Mouse (Mus musculus): ENCODE measurements around the gene Zmynd15. TPM values are rescaled to one million over a fixed set of nuclear protein-coding genes. Genes with fewer than 3 reads are reported as not detected.
"Not testable (repeated sequence)": the region's sequence is repeated elsewhere in the genome, so short reads cannot be mapped to it uniquely, and the experiment has no call there.

The Zmynd15 gene
- total RNA-seq (2017) = 0.37 and 0.58 TPM in 2 replicates

DNA sequence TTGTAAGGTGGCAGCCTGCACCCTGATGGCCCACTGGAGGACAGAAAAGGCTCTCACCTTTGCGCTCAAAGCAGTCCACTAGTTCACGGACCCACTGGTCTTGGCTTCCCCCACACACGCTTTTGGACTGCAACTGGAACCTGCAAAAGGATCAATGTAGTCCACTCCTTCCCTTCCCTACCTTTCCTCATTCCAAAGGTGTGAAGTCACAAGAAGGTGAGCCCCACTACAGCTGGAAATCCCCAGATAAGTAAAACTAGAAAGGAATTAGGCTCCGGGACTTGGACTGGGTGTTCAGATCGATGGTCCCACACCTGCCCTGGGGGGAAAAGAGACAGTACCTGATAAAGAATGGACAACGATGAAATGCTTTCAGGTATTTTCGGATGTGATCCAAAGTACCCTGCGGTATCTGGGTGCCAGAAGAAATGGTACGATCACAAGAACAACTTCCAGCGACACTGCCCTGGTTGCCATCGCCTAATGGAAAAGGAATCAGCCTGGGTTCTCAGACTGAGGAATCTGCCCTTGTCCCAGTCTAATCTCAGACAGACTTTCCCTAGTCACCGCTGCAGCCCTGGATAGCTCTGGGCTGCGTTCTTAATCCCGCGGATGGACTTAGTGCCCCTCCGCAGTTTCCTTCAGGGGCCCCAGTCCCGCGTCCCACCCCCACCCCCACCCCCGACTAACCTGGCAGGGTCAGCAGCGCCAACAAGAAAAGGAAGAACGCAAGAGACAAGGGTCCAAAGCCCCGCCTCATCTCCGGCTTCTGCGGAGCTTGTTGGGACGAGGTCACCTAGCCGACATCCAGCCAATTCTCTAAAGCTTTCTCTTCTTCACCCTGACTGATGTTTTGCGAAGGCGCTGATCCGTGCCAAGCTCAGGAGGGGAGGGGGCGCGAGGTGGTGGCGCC is at the start of gene Zmynd15:
Gene Zmynd15, plus strand, starts transcription at position 746 of the 913 bp plus-strand sequence.
- no peak for ATAC-seq (ENCODE audit: extremely low read depth, insufficient number of reproducible peaks, low FRiP score, poor library complexity, severe bottlenecking)

DNA sequence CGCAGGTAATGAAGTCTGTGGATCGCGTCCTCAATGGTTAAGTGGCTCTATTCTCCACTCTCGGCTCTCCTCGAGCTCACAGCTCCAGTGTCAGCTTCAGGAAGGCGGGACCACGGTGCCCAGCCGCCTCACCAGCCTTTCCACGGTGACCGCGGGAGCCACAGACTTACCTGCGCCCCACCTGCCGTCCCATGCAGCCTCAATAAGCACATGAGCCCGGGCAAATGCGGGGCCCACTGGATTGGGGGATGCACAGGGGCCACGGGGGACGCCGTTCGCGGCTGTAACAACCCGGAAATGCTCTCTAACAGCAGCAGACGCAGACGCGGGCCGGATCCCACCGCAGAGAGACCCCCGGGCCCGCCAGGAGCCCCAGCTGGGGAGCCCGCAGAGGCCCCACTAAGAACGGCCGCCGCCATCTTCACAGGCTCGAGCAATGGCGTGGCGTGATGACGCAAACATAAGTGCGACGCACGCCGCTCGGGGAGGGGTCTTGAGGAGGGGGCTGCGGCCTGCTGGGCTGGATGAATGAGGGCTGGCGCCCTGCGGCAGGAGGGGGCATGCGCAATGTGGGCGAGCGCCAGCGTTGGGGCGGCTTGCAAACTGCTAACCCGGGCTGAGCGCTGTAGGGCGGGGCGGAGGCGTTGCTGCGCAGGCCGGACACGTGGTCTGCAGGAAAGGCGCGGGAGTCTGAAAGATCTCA is 49.5 kb upstream of the Zmynd15 start, which contains the start of gene Pelp1:
Gene Pelp1, minus strand, starts transcription at position 438 of the 703 bp plus-strand sequence.
- ATAC-seq (ENCODE audit: extremely low read depth, insufficient number of reproducible peaks, low FRiP score, poor library complexity, severe bottlenecking) = peak; percentile 57

DNA sequence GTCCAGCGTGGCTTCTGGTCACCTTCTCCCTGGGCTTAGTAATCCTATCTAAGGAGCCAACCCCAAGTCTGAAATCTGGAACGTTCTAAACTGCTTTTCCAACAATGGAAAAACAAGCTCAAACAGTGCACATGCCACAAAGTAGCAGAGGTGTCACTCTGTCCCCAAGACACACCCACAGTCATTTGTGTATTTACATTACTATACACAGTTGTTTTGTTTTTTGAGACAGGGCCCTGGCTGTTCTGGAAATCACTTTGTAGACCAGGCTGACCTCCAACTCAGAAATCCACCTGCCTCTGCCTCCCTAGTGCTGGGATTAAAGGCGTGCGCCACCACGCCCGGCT is 49.0 kb upstream of the Zmynd15 start:
- ATAC-seq (ENCODE audit: extremely low read depth, insufficient number of reproducible peaks, low FRiP score, poor library complexity, severe bottlenecking) = no peak

DNA sequence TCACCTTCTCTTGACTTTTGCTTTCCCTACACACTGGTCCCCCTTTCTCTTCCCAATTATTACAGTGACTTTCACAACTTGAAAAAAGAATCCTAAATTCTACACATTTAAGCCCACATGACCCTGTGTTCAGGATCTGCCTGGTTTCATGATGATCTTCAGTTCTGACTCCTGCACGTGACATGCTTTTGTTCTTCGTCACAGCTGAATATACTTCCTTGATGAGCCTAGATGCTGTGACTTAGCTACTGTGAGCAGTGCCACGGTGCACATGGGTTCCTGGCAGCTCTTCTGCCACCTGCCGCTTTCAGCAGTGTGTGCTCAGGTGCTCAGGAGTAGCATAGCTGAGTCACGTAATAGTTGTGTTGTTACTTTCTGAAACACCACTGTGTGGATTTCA is 46.6 kb upstream of the Zmynd15 start:
- no peak for ATAC-seq (ENCODE audit: extremely low read depth, insufficient number of reproducible peaks, low FRiP score, poor library complexity, severe bottlenecking)

DNA sequence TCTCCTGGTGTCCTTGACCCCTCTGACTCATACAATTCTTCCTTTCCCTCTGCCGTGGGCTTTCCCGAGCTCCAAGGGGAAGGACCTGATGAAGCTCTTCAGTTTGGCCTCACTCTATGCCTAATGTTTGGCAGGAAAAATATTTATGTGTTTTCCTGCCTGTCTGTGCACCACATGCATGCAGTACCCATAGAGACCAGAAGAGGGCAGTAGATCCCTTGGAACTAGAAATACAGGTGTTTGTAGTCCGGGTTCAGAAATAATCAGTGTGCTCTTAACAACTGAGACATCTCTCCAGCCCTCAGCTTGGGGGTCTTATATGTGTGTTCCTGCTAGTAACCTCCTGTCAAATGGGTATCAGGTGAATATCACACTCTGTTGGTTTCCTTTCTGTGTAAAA is 45.3 kb upstream of the Zmynd15 start:
- ATAC-seq (ENCODE audit: extremely low read depth, insufficient number of reproducible peaks, low FRiP score, poor library complexity, severe bottlenecking) = peak; percentile 59

DNA sequence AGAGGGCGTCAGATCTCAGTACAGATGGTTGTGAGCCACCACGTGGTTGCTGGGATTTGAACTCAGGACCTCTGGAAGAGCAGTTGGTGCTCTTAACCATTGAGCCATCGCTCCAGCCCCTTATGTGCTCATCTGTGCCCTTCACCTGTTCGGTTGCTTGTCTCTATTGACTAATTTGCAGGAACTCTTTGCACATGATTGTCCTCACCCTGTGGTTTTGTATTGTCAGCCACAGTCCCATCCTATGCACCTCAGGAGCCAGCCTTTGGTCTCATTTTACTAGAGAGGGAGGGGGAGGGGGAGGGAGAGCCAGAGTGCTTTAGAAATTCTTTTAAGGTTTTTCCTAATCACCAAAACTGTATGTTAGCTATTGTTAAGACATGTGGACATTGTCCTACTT is 41.0 kb upstream of the Zmynd15 start:
- ATAC-seq (ENCODE audit: extremely low read depth, insufficient number of reproducible peaks, low FRiP score, poor library complexity, severe bottlenecking) = no peak

DNA sequence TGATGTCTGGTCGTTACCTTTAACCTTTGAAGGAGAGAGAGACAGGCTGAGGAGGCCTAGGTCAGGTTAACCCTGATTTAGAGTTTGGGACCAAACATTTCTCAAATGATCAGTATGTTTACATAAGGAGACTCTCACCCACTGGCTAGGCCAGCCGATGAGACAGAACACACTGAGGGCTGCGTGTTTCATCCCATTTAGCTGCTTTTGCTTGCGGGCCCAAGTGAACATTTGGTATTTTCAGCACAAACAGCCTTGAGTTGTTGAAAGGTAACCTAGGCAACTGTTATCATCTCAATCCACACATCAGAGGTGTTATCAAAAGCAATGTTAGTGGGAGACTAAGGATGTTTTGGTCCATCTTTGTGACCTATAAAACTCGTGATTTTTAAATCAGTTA is 39.7 kb upstream of the Zmynd15 start:
- ATAC-seq (ENCODE audit: extremely low read depth, insufficient number of reproducible peaks, low FRiP score, poor library complexity, severe bottlenecking) = no peak

DNA sequence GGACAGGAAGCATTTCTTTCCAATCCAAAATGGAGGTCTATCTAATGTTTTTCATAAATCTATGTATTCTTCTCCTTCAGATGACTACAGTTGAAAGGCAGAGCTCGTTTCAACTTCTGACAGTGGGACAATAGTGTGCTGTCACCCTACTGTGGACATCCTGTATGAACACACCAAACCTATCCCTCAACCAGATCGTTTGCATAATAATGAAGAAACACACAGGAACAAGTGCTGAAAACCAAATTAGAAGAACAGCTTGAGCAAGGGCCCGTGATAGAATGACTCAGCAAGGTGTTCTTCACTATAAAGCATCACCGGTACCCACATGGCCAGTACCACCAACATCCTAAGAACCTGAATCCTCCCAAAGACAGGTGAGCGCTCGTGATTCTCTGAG is 32.6 kb upstream of the Zmynd15 start:
- ATAC-seq (ENCODE audit: extremely low read depth, insufficient number of reproducible peaks, low FRiP score, poor library complexity, severe bottlenecking) = not testable (repeated sequence)

DNA sequence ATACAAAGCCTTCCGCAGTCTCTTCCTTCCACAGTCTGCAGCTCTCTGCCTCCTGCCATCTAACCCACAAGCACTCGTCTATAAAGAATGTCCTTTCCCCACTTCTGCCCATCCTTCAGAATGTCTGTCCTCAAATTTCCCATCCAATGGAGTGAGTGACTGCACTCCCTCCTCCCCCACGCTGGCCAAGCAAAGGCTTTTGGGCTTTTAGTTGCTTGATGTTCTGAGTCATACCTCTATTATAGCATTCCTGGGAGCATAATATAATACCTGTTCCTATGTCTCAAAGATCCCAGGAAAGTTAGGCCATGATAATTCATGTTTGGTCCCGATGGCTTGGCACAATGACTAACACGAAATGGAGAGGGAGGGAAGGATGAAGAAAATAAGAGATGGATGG is 27.7 kb upstream of the Zmynd15 start:
- no peak for ATAC-seq (ENCODE audit: extremely low read depth, insufficient number of reproducible peaks, low FRiP score, poor library complexity, severe bottlenecking)

DNA sequence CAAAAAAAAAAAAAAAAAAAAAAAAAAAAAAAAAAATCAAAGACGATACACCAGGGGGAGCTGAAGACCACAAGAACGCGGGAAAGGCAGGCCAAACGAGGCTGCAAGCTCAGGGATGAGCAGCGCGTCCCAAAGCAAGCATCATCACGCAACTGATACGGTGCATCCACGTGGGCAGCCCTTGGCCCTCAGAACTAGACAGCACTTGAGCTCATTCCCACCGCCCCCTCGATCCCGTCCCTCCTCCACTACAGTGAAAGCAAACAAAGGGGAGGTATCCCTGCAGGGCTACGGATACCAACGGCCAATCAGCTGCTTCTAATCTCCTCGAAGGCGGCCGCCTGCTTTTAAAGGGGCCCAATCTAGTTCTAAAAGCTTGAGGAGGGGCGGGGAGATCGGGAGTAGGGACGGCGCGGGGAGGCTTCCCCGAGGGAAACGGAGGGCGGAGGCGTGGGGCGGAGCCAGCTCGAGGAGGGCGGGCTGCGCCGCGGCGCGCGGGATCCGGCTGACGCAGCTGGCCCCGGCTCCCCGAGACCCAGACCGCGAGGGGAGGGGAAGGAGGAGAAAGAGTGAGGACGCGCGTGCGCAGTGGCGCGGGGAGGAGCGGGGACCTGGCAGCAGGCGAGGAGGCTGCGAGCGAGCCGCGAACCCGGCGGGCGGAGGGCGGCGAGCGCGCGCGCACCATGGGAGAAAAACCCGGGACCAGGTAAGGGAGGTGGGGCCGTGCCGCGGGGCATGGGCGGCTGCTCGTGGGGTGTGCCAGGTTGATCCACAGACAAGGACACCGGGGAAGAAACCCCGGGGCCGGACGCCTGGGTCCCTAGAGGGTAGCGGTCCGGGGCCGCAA is 27.0 kb upstream of the Zmynd15 start, which contains the start of gene Arrb2:
Gene Arrb2, plus strand, starts transcription at position 588 of the 847 bp plus-strand sequence.
- peak; percentile 80 for ATAC-seq (ENCODE audit: extremely low read depth, insufficient number of reproducible peaks, low FRiP score, poor library complexity, severe bottlenecking)

DNA sequence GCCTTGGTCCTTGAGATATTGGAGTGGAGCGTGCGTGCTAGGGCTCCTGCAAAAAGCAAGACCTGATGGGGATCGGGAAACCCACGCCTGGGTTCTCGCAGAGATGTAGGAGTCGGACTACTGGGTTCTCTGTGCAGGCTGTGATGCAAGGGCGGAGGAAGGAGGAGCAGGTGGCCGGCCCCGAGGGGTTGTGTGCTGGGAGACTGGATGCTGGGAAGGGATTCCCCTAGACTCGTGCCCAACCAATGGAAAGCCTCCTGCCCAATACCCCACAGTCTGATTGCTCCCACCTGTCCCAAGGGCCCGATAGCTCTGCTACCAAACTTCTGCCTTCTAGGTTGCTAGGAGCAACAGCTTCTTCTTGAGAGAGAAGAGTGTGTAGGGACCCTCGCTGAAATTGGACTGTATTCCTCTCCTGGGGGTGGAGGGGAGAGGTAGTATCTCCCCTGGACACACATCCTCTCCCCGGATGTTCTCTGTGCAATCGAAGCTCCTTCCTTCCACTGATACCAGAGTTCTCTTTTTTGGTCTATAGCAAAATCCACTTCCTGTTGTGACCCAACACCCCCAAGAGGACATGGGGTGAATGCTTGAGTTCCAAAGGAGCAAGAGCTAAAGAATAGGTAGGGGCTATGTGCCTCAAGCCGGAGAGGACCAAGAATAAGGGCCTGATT is 26.2 kb upstream of the Zmynd15 start:
- peak; percentile 5; the same call in 1 of the 2 replicates for ATAC-seq (ENCODE audit: extremely low read depth, insufficient number of reproducible peaks, low FRiP score, poor library complexity, severe bottlenecking)

DNA sequence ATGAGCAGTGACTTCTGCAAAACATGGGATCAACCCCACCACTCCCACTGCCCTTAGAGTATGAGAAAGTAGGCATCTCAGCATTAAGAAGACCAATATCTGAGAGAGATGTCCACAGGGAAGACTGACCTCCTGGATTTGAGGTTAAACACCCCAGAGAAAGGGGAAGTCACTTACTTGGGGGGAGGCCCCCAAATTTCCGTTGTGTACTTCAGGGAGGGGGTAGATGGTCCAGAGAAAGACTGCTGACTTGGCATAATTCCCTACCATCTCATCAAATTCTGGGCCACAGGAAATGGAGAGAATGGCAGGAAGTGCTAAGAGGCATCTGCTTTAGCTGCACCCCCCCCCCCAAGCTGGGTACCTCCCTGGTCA is 25.7 kb upstream of the Zmynd15 start:
- ATAC-seq (ENCODE audit: extremely low read depth, insufficient number of reproducible peaks, low FRiP score, poor library complexity, severe bottlenecking) = no peak

DNA sequence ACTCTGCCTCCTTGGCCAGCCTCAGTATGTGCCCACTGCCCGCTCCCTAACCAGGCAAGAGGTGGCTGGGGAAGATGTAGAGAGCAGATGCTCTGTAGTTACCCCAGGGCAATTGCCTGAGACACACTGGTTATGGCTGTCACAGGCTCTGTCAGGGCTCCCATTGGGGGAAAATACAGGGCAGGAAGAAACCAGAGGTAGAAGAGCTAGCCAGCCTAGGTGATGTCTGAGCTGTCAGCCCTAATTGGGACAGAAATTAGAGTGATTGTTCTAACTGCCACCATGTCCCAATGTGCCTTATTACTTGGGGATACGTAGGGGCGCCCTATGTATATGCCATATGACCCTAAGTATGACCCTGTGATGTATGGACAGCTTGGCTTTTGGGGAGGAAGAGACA is 25.3 kb upstream of the Zmynd15 start:
- no peak for ATAC-seq (ENCODE audit: extremely low read depth, insufficient number of reproducible peaks, low FRiP score, poor library complexity, severe bottlenecking)

DNA sequence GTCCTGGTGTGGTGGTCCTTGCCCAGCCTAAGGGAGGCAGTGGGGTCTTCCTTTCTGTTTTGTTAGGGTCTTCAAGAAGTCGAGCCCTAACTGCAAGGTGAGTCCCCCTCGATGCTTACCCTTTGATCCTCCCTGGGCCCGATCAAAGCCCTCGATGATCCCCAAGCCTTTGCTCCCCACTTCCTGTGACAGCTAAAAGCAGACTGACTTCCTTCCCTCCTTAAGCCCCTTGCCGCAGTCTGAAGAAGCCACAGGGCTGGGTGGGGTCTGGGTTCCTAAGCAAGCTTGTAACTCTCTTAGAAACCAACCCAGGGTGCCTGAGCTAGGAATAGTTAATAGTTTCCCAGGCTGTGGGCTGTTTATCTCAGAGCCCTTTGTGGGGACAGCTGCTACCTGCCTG is 23.8 kb upstream of the Zmynd15 start:
- ATAC-seq (ENCODE audit: extremely low read depth, insufficient number of reproducible peaks, low FRiP score, poor library complexity, severe bottlenecking) = no peak

DNA sequence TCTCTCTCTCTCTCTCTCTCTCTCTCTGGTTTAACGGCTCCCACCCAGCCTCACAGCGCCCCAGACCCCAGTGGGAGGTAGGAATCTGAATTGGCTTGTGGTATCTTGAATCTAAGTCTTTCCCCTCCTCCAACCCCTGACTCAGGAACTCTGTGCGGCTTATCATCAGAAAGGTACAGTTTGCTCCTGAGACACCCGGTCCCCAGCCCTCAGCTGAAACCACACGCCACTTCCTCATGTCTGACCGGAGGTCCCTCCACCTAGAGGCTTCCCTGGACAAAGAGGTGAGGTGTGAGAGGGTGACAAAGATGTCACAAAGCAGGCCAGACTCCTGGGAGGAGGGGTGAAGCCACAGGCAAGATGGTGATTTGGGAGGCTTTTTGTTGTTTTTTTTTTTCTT is 21.8 kb upstream of the Zmynd15 start:
- ATAC-seq (ENCODE audit: extremely low read depth, insufficient number of reproducible peaks, low FRiP score, poor library complexity, severe bottlenecking) = peak; percentile 31; the same call in 1 of the 2 replicates

DNA sequence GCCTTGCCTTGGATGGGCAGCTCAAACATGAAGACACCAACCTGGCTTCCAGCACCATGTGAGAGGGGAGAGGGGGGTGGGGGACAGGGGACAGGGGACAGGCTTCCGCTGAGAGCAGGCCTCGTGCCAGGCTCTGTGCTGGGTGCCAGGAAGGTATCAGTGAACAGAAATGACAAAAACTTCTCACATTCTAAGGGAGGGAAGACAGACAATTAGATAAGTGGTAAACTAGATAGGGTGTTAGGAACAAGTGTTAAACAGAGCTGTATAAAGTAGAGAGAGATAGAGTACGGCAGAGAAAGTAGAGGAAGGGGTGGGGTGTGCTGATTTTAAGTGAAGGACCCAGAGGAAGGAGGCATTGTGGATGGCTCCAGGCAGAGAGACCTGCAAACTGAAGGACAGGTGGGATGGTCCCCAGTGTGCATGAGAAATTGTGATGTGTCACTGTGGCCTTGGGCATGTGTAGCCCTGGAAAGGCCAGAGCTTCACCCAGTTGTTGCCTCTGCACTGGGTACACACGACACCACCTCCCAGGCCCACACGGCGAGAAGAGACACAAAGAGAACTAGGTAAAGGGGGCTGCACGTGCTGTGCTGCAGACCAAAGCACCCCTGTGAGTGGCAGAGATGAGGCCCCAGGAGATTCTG is 20.4 kb upstream of the Zmynd15 start:
- no peak for ATAC-seq (ENCODE audit: extremely low read depth, insufficient number of reproducible peaks, low FRiP score, poor library complexity, severe bottlenecking)

DNA sequence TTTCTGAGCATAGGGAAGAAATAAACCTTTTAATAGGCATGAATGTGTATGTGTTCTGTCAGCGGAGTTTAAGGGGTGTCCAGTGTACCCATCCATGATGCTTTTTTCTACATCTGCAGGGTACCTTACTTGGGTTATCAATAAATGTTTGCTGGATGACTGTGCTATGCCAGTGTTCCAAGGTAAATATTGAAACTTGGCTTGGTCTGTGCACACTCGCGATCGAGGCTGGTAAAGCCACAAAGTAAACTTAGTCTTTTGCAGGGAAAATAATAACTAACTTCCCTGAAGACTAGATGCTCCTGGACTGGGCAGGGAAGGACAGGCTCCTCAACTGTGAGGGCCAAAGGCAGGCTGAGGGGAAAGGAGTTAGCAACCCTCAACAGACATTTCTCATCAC is 18.6 kb upstream of the Zmynd15 start:
- ATAC-seq (ENCODE audit: extremely low read depth, insufficient number of reproducible peaks, low FRiP score, poor library complexity, severe bottlenecking) = no peak

DNA sequence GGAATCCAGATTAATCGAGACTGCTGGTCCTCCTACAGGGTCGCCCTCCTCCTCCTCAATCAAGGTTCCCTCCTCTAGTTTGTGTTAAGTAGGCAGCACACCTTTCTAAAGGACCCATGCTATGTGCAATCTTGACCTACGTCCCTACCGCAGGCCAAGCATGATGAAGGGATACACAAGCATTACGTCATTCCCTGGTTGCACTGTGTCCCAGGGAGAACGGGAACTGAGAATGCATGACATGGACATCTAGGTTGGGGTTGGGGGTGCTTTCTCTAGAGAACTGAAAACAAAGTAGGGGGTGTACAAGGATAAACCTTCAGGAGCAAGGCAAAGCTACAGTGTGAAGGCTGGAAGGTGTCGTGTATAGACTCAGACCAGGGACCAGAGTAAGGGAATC is 17.4 kb upstream of the Zmynd15 start:
- 0 out of 2 replicates have a peak, but pooled peaks have one; percentile 31 for ATAC-seq (ENCODE audit: extremely low read depth, insufficient number of reproducible peaks, low FRiP score, poor library complexity, severe bottlenecking)
